Comparison of ENCODE assay signal across 13 mouse cellular contexts in genomic region chr19:24553291-24554075, GRCm38 (mm10). TPM values are rescaled to one million over a fixed set of nuclear protein-coding genes. Genes with fewer than 3 reads are reported as not detected.
A peak's percentile ranks its signal among the peaks of the same experiment; 100 is the strongest.
DNase-seq lines count a peak whose midpoint lies in the region; ATAC-seq and TF ChIP-seq lines count a peak whose summit lies in the region.
"Had no signal": no experiment of that assay in that cellular context is flagged by ENCODE, and none has a peak within 500 bp of the region (broad histone marks: within the 10 kb centered on the region; RNA-seq: fewer than 3 reads in every experiment).

No protein-coding gene starts in this region.

- H3K4me3 ChIP-seq in forebrain, embryonic 15.5 days, result no peak overlapping the region
- no peak overlapping the region for H3K4me3 ChIP-seq in forebrain, embryonic 10.5 days
- H3K4me3 ChIP-seq in liver, embryonic 11.5 days (ENCODE audit: low read depth, low read length), result no peak overlapping the region
- peak overlapping the region; percentile 43 to 84 for H3K4me3 ChIP-seq in liver, embryonic 14.5 days (ENCODE audit: insufficient read depth in 1 of 2, low read depth in 2 of 2, low read length in 2 of 2)
- H3K4me3 ChIP-seq: neural tube, embryonic 13.5 days had no signal

- no peak for TF ChIP-seq CTCF in liver, embryonic 14.5 days (IDR thresholded peaks at IDR 0.05; ENCODE audit: low read depth)

- TF ChIP-seq EP300 in liver, embryonic 14.5 days (IDR thresholded peaks at IDR 0.05; ENCODE audit: low read depth), result no peak

- no peak overlapping the region for H3K9ac ChIP-seq in forebrain, embryonic 15.5 days (replicated peaks)
- no peak overlapping the region for H3K9ac ChIP-seq in liver, embryonic 11.5 days (ENCODE audit: low read depth, low read length)
- H3K9ac ChIP-seq in liver, embryonic 14.5 days (replicated peaks), result peak overlapping the region; percentile 80
- H3K9ac ChIP-seq: neural tube, embryonic 13.5 days had no signal

- H3K36me3 ChIP-seq in forebrain, embryonic 15.5 days, result no peaks in the 10 kb centered on the region
- H3K36me3 ChIP-seq in forebrain, embryonic 10.5 days (replicated peaks), result no peaks in the 10 kb centered on the region
- H3K36me3 ChIP-seq in liver, embryonic 11.5 days (ENCODE audit: control insufficient read depth, insufficient read depth, low read length), result no peaks in the 10 kb centered on the region
- no peaks in the 10 kb centered on the region for H3K36me3 ChIP-seq in liver, embryonic 14.5 days (replicated peaks; ENCODE audit: control insufficient read depth, insufficient read depth, low read depth)
- H3K36me3 ChIP-seq: neural tube, embryonic 13.5 days had no signal

- H3K27me3 ChIP-seq in forebrain, embryonic 15.5 days, result peaks cover 17% of the 10 kb centered on the region
- H3K27me3 ChIP-seq in forebrain, embryonic 10.5 days (ENCODE audit: poor library complexity, severe bottlenecking), result peaks cover 50% of the 10 kb centered on the region
- 0 out of 2 replicates have a peak, but pooled peaks cover 2% of the 10 kb centered on the region for H3K27me3 ChIP-seq in liver, embryonic 11.5 days (replicated peaks; ENCODE audit: control insufficient read depth, insufficient read depth, low read length)
- peaks cover 14% of the 10 kb centered on the region for H3K27me3 ChIP-seq in liver, embryonic 14.5 days (ENCODE audit: control insufficient read depth, insufficient read depth, low read length)

- no peak overlapping the region for H3K27ac ChIP-seq in forebrain, embryonic 15.5 days (replicated peaks)
- no peak overlapping the region for H3K27ac ChIP-seq in forebrain, embryonic 10.5 days
- H3K27ac ChIP-seq in liver, embryonic 11.5 days (ENCODE audit: low read depth, low read length), result no peak overlapping the region
- peak overlapping the region; percentile 10; the same call in 1 of the 2 replicates for H3K27ac ChIP-seq in liver, embryonic 14.5 days
- H3K27ac ChIP-seq: neural tube, embryonic 13.5 days had no signal

- H3K4me2 ChIP-seq in forebrain, embryonic 15.5 days (replicated peaks), result peak overlapping the region; percentile 1; the same call in 1 of the 2 replicates
- H3K4me2 ChIP-seq in liver, embryonic 11.5 days, result peak overlapping the region; percentile 98
- peak overlapping the region; percentile 82 for H3K4me2 ChIP-seq in liver, embryonic 14.5 days (ENCODE audit: low read depth)

- ATAC-seq in forebrain, embryonic 15.5 days (replicated peaks), result no peak
- no peak for ATAC-seq in liver, embryonic 11.5 days (replicated peaks; ENCODE audit: low FRiP score)
- ATAC-seq in liver, embryonic 14.5 days (ENCODE audit: insufficient read depth), result no peak
- ATAC-seq: forebrain, embryonic 14.5 days had no signal

- 43% methylated on average over 12 of the region's 12 CpGs for WGBS in forebrain, embryonic 15.5 days
- 74% methylated on average over 12 of the region's 12 CpGs for whole genome bisulfite sequencing in forebrain, embryonic 10.5 days
- 68% methylated on average over 12 of the region's 12 CpGs for WGBS in liver, embryonic 11.5 days
- WGBS in liver, embryonic 14.5 days (ENCODE audit: insufficient replicate concordance), result 72% methylated on average over 12 of the region's 12 CpGs

- H3K4me1 ChIP-seq in forebrain, embryonic 15.5 days, result peaks cover 22% of the 10 kb centered on the region
- H3K4me1 ChIP-seq in forebrain, embryonic 10.5 days, result peaks cover 51% of the 10 kb centered on the region
- H3K4me1 ChIP-seq in liver, embryonic 11.5 days (replicated peaks; ENCODE audit: control insufficient read depth, insufficient read depth, low read length), result peaks cover 5% of the 10 kb centered on the region; the same call in 1 of the 2 replicates
- peaks cover 21 to 28% of the 10 kb centered on the region in 2 experiments for H3K4me1 ChIP-seq in liver, embryonic 14.5 days (replicated peaks; ENCODE audit: control insufficient read depth in 2 of 2, insufficient read depth in 2 of 2, low read length in 1 of 2)

- H3K9me3 ChIP-seq in forebrain, embryonic 15.5 days, result no peaks in the 10 kb centered on the region
- H3K9me3 ChIP-seq in forebrain, embryonic 10.5 days, result peaks cover 3% of the 10 kb centered on the region; the same call in 1 of the 2 replicates
- H3K9me3 ChIP-seq in liver, embryonic 11.5 days (ENCODE audit: control insufficient read depth, low read length), result no peaks in the 10 kb centered on the region
- no peaks in the 10 kb centered on the region; the same call in 1 of the 2 replicates for H3K9me3 ChIP-seq in liver, embryonic 14.5 days (ENCODE audit: control insufficient read depth, low read length)
- H3K9me3 ChIP-seq: neural tube, embryonic 13.5 days had no signal

- no peak for DNase-seq in forebrain, embryonic 10.5 days (ENCODE audit: extremely low spot score, low spot score)
- DNase-seq in liver, embryonic 11.5 days (ENCODE audit: low spot score), result no peak
- no peak for DNase-seq in liver
- DNase-seq in liver, embryonic 14.5 days (ENCODE audit: low read depth in 3 of 3, low spot score in 3 of 3), result no peak
- DNase-seq in retina, postnatal 1 day, result peak; percentile 80
- DNase-seq in right cerebral cortex, adult 2 months (ENCODE audit: low spot score in 2 of 2), result no peak
- DNase-seq in layer of hippocampus, adult 9-10 months (ENCODE audit: low spot score), result no peak
- DNase-seq: cerebellum, adult 11 months; thymus, postnatal 4 days had no signal

RNA-seq across cellular contexts. Expression of gene Pip5k1b, which starts 2.2 kb away (rescaled TPM):
- polyA plus RNA-seq in forebrain, embryonic 15.5 days (2015; fragmentation: Nextera tagmentation; extraction: Ambion mirVana), result 1.5 and 1.7 TPM in 2 replicates
- polyA plus RNA-seq in forebrain, embryonic 10.5 days (2016; fragmentation: Nextera tagmentation; extraction: Ambion mirVana), result 1.7 and 2.1 TPM in 2 replicates
- 5.6 and 7.1 TPM in 2 replicates for polyA plus RNA-seq in liver, embryonic 11.5 days (2014; fragmentation: Nextera tagmentation; extraction: Ambion mirVana)
- polyA plus RNA-seq in liver, embryonic 14.5 days (2012; rRNA removed), result 6.9 and 8.1 TPM in 2 replicates
- 10.8 and 11.9 TPM in 2 replicates for polyA plus RNA-seq in liver, embryonic 14.5 days (2014; fragmentation: Nextera tagmentation; extraction: Ambion mirVana)
- polyA plus RNA-seq: liver, adult 2 months had no signal

Comparison
In these comparisons a context has a peak if more than half of its experiments do, and no peak if none do; other contexts are left out.
1. H3K4me3 ChIP-seq: peak in liver, embryonic 14.5 days (2 of 2); none in forebrain, embryonic 15.5 days (single experiment), forebrain, embryonic 10.5 days (single experiment) and liver, embryonic 11.5 days (single experiment).
2. H3K4me2 ChIP-seq: peak in every context shown above with its lines; median percentile 98 in liver, embryonic 11.5 days; 82 in liver, embryonic 14.5 days; 1 in forebrain, embryonic 15.5 days.